Mouse (Mus musculus) kidney, adult 2 months (tissue): ENCODE data around the gene Tfdp2.

Experiments
- CTCF ChIP-seq: fragments of 200-500 bp; conservative IDR thresholded peaks from 2 replicates; pipeline ENCODE4 v1.5.1; 2011; ENCODE audit warnings: low read depth, mild to moderate bottlenecking, control low read depth, low read length, moderate library complexity, mixed read lengths; ENCODE audit not compliant: insufficient read depth, insufficient read length
- POLR2A ChIP-seq: fragments of 200-500 bp; IDR thresholded peaks from one replicate; pipeline ENCODE4 v1.6.1; 2011; ENCODE audit warnings: low read depth, low read length, control low read depth

DNA sequence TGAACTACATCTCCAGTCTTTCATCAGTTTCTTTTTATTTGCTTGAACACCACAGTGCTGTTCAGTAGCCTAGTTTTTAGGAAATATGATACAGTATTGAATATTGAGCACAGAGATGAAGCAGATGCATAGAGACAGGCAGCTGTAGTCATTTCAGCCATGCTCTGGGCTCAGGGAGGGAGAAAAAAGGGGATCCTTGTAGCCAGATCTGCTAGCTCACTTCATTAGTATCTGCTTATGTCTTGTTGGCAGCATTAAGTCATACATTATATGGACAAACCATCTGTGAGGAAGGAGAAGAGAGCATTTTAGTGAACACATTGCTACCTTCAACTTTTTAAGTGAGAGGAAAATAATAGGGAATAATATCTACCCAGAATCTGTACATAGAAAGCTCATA lies 24.3 kb downstream of the Tfdp2 start:
- no peak for TF ChIP-seq CTCF
- TF ChIP-seq POLR2A = no peak
